Comparison of ENCODE assay signal across 10 mouse cellular contexts in genomic region chr15:84216461-84217084, GRCm38 (mm10). TPM values are rescaled to one million over a fixed set of nuclear protein-coding genes. Genes with fewer than 3 reads are reported as not detected.
DNase-seq lines count a peak whose midpoint lies in the region; ATAC-seq and TF ChIP-seq lines count a peak whose summit lies in the region.
"Had no signal": no experiment of that assay in that cellular context is flagged by ENCODE, and none has a peak within 500 bp of the region (broad histone marks: within the 10 kb centered on the region; RNA-seq: fewer than 3 reads in every experiment).

No protein-coding gene starts in this region.

- H3K36me3 ChIP-seq in liver, embryonic 11.5 days (ENCODE audit: control insufficient read depth, insufficient read depth, low read length), result peaks cover 11% of the 10 kb centered on the region; the same call in 1 of the 2 replicates
- H3K36me3 ChIP-seq in embryonic facial prominence, embryonic 13.5 days, result peaks cover 23% of the 10 kb centered on the region
- H3K36me3 ChIP-seq in kidney, embryonic 15.5 days, result peaks cover 21% of the 10 kb centered on the region
- no peaks in the 10 kb centered on the region for H3K36me3 ChIP-seq in myocyte (ENCODE audit: control insufficient read depth, insufficient read depth)

- 47% methylated on average over 7 of the region's 7 CpGs for WGBS in liver, embryonic 11.5 days
- 13% methylated on average over 7 of the region's 7 CpGs for WGBS in embryonic facial prominence, embryonic 13.5 days
- WGBS in kidney, embryonic 15.5 days, result 15% methylated on average over 7 of the region's 7 CpGs

- DNase-seq in liver, embryonic 11.5 days (ENCODE audit: low spot score), result no peak
- no peak for DNase-seq in liver
- DNase-seq in lung, postnatal 14 days, result no peak
- no peak for DNase-seq in gastrocnemius, adult 8-10 months (ENCODE audit: low spot score in 2 of 2)

- no peak for ATAC-seq in liver, embryonic 11.5 days (replicated peaks; ENCODE audit: low FRiP score)
- no peak for ATAC-seq in embryonic facial prominence, embryonic 13.5 days (ENCODE audit: insufficient number of reproducible peaks, insufficient read depth, low FRiP score, low TSS enrichment, low read depth)
- ATAC-seq in kidney, embryonic 15.5 days (replicated peaks; ENCODE audit: low FRiP score), result peak; percentile 52

- no peak overlapping the region for H3K9ac ChIP-seq in liver, embryonic 11.5 days (ENCODE audit: low read depth, low read length)
- H3K9ac ChIP-seq in embryonic facial prominence, embryonic 13.5 days, result no peak overlapping the region
- no peak overlapping the region for H3K9ac ChIP-seq in kidney, embryonic 15.5 days
- H3K9ac ChIP-seq: liver, embryonic 14.5 days; neural tube, embryonic 12.5 days; stomach, embryonic 15.5 days had no signal

- no peak overlapping the region for H3K4me3 ChIP-seq in liver, embryonic 11.5 days (ENCODE audit: low read depth, low read length)
- no peak overlapping the region for H3K4me3 ChIP-seq in embryonic facial prominence, embryonic 13.5 days
- H3K4me3 ChIP-seq in kidney, embryonic 15.5 days (replicated peaks), result no peak overlapping the region
- H3K4me3 ChIP-seq in myocyte, result no peak overlapping the region
- H3K4me3 ChIP-seq: neural tube, embryonic 12.5 days; stomach, embryonic 15.5 days had no signal

- peaks cover 26% of the 10 kb centered on the region for H3K4me1 ChIP-seq in liver, embryonic 11.5 days (replicated peaks; ENCODE audit: control insufficient read depth, insufficient read depth, low read length)
- peaks cover 73% of the 10 kb centered on the region for H3K4me1 ChIP-seq in embryonic facial prominence, embryonic 13.5 days
- H3K4me1 ChIP-seq in kidney, embryonic 15.5 days, result peaks cover 74% of the 10 kb centered on the region

- no peak overlapping the region for H3ac ChIP-seq in myocyte (ENCODE audit: control insufficient read depth, insufficient read length)

- TF ChIP-seq POLR2A in myocyte (IDR thresholded peaks at IDR 0.05; ENCODE audit: insufficient read length, low read depth), result peak; percentile 8

- H3K9me3 ChIP-seq in liver, embryonic 11.5 days (ENCODE audit: control insufficient read depth, low read length), result no peaks in the 10 kb centered on the region
- H3K9me3 ChIP-seq in embryonic facial prominence, embryonic 13.5 days, result no peaks in the 10 kb centered on the region
- H3K9me3 ChIP-seq in kidney, embryonic 15.5 days (replicated peaks), result no peaks in the 10 kb centered on the region
- H3K9me3 ChIP-seq: neural tube, embryonic 12.5 days; stomach, embryonic 15.5 days had no signal

- H3K27ac ChIP-seq in liver, embryonic 11.5 days (ENCODE audit: low read depth, low read length), result peak overlapping the region; percentile 59
- peak overlapping the region; percentile 40; the same call in 1 of the 2 replicates for H3K27ac ChIP-seq in embryonic facial prominence, embryonic 13.5 days
- peak overlapping the region; percentile 91 for H3K27ac ChIP-seq in kidney, embryonic 15.5 days
- H3K27ac ChIP-seq: liver, embryonic 14.5 days; neural tube, embryonic 12.5 days; stomach, embryonic 15.5 days had no signal

- no peaks in the 10 kb centered on the region for H3K27me3 ChIP-seq in liver, embryonic 11.5 days (replicated peaks; ENCODE audit: control insufficient read depth, insufficient read depth, low read length)
- no peaks in the 10 kb centered on the region for H3K27me3 ChIP-seq in embryonic facial prominence, embryonic 13.5 days
- H3K27me3 ChIP-seq in kidney, embryonic 15.5 days, result 0 out of 2 replicates have a peak, but pooled peaks cover 7% of the 10 kb centered on the region
- no peaks in the 10 kb centered on the region for H3K27me3 ChIP-seq in myocyte (ENCODE audit: control insufficient read depth, insufficient read depth, insufficient read length)
- H3K27me3 ChIP-seq: neural tube, embryonic 12.5 days; stomach, embryonic 15.5 days had no signal

- no peak overlapping the region for H3K4me2 ChIP-seq in liver, embryonic 11.5 days
- H3K4me2 ChIP-seq in embryonic facial prominence, embryonic 13.5 days, result no peak overlapping the region
- H3K4me2 ChIP-seq in kidney, embryonic 15.5 days, result 0 out of 2 replicates have a peak overlapping the region, but pooled peaks have one; percentile 21
- H3K4me2 ChIP-seq in myocyte (ENCODE audit: low read depth), result no peak overlapping the region
- H3K4me2 ChIP-seq: neural tube, embryonic 12.5 days; stomach, embryonic 15.5 days had no signal

- no peaks in the 10 kb centered on the region for H3K79me2 ChIP-seq in myocyte (ENCODE audit: control insufficient read depth, insufficient read depth)

TF ChIP-seq in myocyte, 11 proteins besides CTCF, POLR2A, EP300 and RAD21:
- no peak for TF ChIP-seq MYOG (IDR thresholded peaks at IDR 0.05; ENCODE audit: control insufficient read depth in 1 of 3, insufficient read depth in 1 of 3, insufficient read length in 2 of 3, low read depth in 2 of 3)
- no peak for TF ChIP-seq CEBPB (IDR thresholded peaks at IDR 0.05; ENCODE audit: insufficient read depth, poor library complexity, severe bottlenecking)
- no peak for TF ChIP-seq REST (IDR thresholded peaks at IDR 0.05; ENCODE audit: insufficient read depth, insufficient read length)
- TF ChIP-seq POLR2AphosphoS2 (IDR thresholded peaks at IDR 0.05; ENCODE audit: insufficient read length, low read depth), result no peak
- TF ChIP-seq TCF12 (IDR thresholded peaks at IDR 0.05; ENCODE audit: insufficient read depth, poor library complexity, severe bottlenecking), result no peak
- no peak for TF ChIP-seq MAX (IDR thresholded peaks at IDR 0.05; ENCODE audit: low read depth)
- no peak for TF ChIP-seq MYOD1 (IDR thresholded peaks at IDR 0.05; ENCODE audit: control insufficient read depth in 1 of 3, insufficient read length in 2 of 3, low read depth in 2 of 3)
- TF ChIP-seq E2F4 (IDR thresholded peaks at IDR 0.05; ENCODE audit: insufficient read depth), result no peak
- TF ChIP-seq USF1 (IDR thresholded peaks at IDR 0.05; ENCODE audit: low read depth), result no peak
- TF ChIP-seq TCF3 (IDR thresholded peaks at IDR 0.05; ENCODE audit: insufficient read length, low read depth), result no peak
- no peak for TF ChIP-seq SRF (IDR thresholded peaks at IDR 0.05; ENCODE audit: control insufficient read depth, insufficient read length, low read depth)

RNA-seq across cellular contexts. Expression of gene Parvb, which starts 15.3 kb away (rescaled TPM):
- 13.9 and 15.4 TPM in 2 replicates for polyA plus RNA-seq in liver, embryonic 11.5 days (2014; fragmentation: Nextera tagmentation; extraction: Ambion mirVana)
- 4.4 TPM in 2 replicates for polyA plus RNA-seq in embryonic facial prominence, embryonic 13.5 days (2015; fragmentation: Nextera tagmentation; extraction: Ambion mirVana)
- polyA plus RNA-seq in kidney, embryonic 15.5 days (2015; fragmentation: Nextera tagmentation; extraction: Ambion mirVana), result 3.8 and 4.7 TPM in 2 replicates
- 86.2 TPM for polyA plus RNA-seq in myocyte (2012; fragmentation: generic; extraction: Trizol)
- 10 to 100 TPM; 37.2 to 42.3 (median 41.6) TPM for total RNA-seq in gastrocnemius, adult 8-10 months (2022)

RNA-seq across cellular contexts. Expression of gene Samm50, which starts 24.5 kb away (rescaled TPM):
- polyA plus RNA-seq in liver, embryonic 11.5 days (2014; fragmentation: Nextera tagmentation; extraction: Ambion mirVana), result 137 and 148 TPM in 2 replicates
- polyA plus RNA-seq in embryonic facial prominence, embryonic 13.5 days (2015; fragmentation: Nextera tagmentation; extraction: Ambion mirVana), result 110 TPM in 2 replicates
- polyA plus RNA-seq in kidney, embryonic 15.5 days (2015; fragmentation: Nextera tagmentation; extraction: Ambion mirVana), result 127 and 132 TPM in 2 replicates
- 116 TPM for polyA plus RNA-seq in myocyte (2012; fragmentation: generic; extraction: Trizol)
- total RNA-seq in gastrocnemius, adult 8-10 months (2022), result 100 to 1,000 TPM; 182 to 205 (median 188) TPM

RNA-seq across cellular contexts. Expression of gene Pnpla3, which starts 48.9 kb away (rescaled TPM):
- 1.4 and 2.3 TPM in 2 replicates for polyA plus RNA-seq in liver, embryonic 11.5 days (2014; fragmentation: Nextera tagmentation; extraction: Ambion mirVana)
- polyA plus RNA-seq in embryonic facial prominence, embryonic 13.5 days (2015; fragmentation: Nextera tagmentation; extraction: Ambion mirVana), result 0.80 and 1.5 TPM in 2 replicates
- polyA plus RNA-seq in kidney, embryonic 15.5 days (2015; fragmentation: Nextera tagmentation; extraction: Ambion mirVana), result 0.45 and 1.1 TPM in 2 replicates
- polyA plus RNA-seq in myocyte (2012; fragmentation: generic; extraction: Trizol), result 0.23 TPM
- 1 to 10 TPM; 1.8 to 5.7 (median 5.0) TPM for total RNA-seq in gastrocnemius, adult 8-10 months (2022)

Comparison
In these comparisons a context has a peak if more than half of its experiments do, and no peak if none do; other contexts are left out.
1. H3K27ac ChIP-seq: peak in every context shown above with its lines; median percentile 91 in kidney, embryonic 15.5 days; 59 in liver, embryonic 11.5 days; 40 in embryonic facial prominence, embryonic 13.5 days.